27 mouse cellular contexts compared by ENCODE assay signal in genomic region chr1:60044595-60044994, GRCm38 (mm10).
"Had no signal": no experiment of that assay in that cellular context is flagged by ENCODE, and none has a peak within 500 bp of the region (broad histone marks: within the 10 kb centered on the region; RNA-seq: fewer than 3 reads in every experiment).

No protein-coding gene starts in this region.

- H3K9ac ChIP-seq: embryonic facial prominence, embryonic 12.5 days; embryonic facial prominence, embryonic 13.5 days; embryonic facial prominence, embryonic 15.5 days; forebrain, embryonic 12.5 days; forebrain, embryonic 13.5 days; forebrain, embryonic 15.5 days; forebrain, postnatal 0 days had no signal

- H3K4me3 ChIP-seq: embryonic facial prominence, embryonic 10.5 days; embryonic facial prominence, embryonic 12.5 days; embryonic facial prominence, embryonic 13.5 days; embryonic facial prominence, embryonic 15.5 days; erythroblast, embryonic 14.5 days; forebrain, embryonic 10.5 days; forebrain, embryonic 12.5 days; forebrain, embryonic 13.5 days; forebrain, embryonic 15.5 days; gastrocnemius, adult 2 months; heart, adult 2 months; heart, embryonic 10.5 days had no signal

- H3K4me2 ChIP-seq: embryonic facial prominence, embryonic 12.5 days; embryonic facial prominence, embryonic 13.5 days; embryonic facial prominence, embryonic 15.5 days; forebrain, embryonic 12.5 days; forebrain, embryonic 13.5 days; forebrain, embryonic 15.5 days had no signal

- H3K36me3 ChIP-seq: embryonic facial prominence, embryonic 10.5 days; embryonic facial prominence, embryonic 12.5 days; embryonic facial prominence, embryonic 13.5 days; embryonic facial prominence, embryonic 15.5 days; forebrain, embryonic 10.5 days; forebrain, embryonic 12.5 days; forebrain, embryonic 15.5 days; heart, embryonic 10.5 days had no signal

- H3K27ac ChIP-seq: embryonic facial prominence, embryonic 10.5 days; embryonic facial prominence, embryonic 12.5 days; embryonic facial prominence, embryonic 13.5 days; embryonic facial prominence, embryonic 15.5 days; forebrain, embryonic 10.5 days; forebrain, embryonic 12.5 days; forebrain, embryonic 13.5 days; forebrain, embryonic 15.5 days; gastrocnemius, adult 2 months; heart, adult 2 months; heart, embryonic 10.5 days had no signal

- H3K4me1 ChIP-seq: embryonic facial prominence, embryonic 12.5 days had no signal

- ATAC-seq: forebrain, embryonic 13.5 days; forebrain, embryonic 14.5 days; forebrain, embryonic 15.5 days; forebrain, embryonic 16.5 days; forebrain, postnatal 0 days had no signal

- H3K9me3 ChIP-seq: embryonic facial prominence, embryonic 12.5 days; embryonic facial prominence, embryonic 13.5 days; embryonic facial prominence, embryonic 15.5 days; forebrain, embryonic 12.5 days; forebrain, embryonic 13.5 days; forebrain, embryonic 15.5 days; heart, embryonic 10.5 days had no signal

- DNase-seq: cerebellum, adult 9-10 months; cerebellum, postnatal 10 days; cerebellum, postnatal 14 days; cerebellum, postnatal 25 days; cerebellum, postnatal 36 days; embryo, embryonic 11 days; forebrain, postnatal 0 days; gastrocnemius, adult 2 months; gastrocnemius, postnatal 10 days; gastrocnemius, postnatal 14 days; gastrocnemius, postnatal 25 days; gastrocnemius, postnatal 36 days; heart, adult 11 months; heart, adult 18-20 months; heart, adult 2 months had no signal
